Mouse (Mus musculus) kidney, adult 11 months (tissue): ENCODE measurements around the gene Tfap4.

Source experiments
- DNase-seq: peaks from one replicate; pipeline ENCODE4 v3.0.0; 2022

The Tfap4 gene

DNA sequence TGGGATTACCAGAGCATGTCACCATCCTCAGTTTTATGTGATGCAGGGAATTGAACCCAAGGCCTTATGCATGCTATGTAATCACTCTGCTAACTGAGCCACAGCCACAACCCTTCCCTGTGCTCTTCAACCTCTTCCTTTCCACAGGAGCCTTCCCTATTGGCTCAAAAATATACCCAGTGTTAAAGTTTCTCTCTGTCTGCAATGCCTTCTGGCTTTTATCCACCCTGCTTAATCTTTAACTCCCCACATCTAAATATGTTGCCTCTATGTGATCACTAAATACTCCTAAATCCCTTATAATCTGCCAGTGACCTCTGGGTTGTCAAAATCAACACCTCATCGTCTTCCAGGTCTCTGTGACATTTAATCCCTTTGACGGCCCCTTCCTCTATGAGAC is 41.7 kb downstream of the Tfap4 start:
- DNase-seq, result no peak

- DNase-seq, result no peak
Measured at GRCm38 (mm10) chr16:4514383-4514782, 45.3 kb downstream of the Tfap4 start.

- peak; percentile 48 for DNase-seq
Measured at GRCm38 (mm10) chr16:4512661-4513438, 46.8 kb downstream of the Tfap4 start.

- no peak for DNase-seq
Measured at GRCm38 (mm10) chr16:4511371-4511770, 48.3 kb downstream of the Tfap4 start.

DNA sequence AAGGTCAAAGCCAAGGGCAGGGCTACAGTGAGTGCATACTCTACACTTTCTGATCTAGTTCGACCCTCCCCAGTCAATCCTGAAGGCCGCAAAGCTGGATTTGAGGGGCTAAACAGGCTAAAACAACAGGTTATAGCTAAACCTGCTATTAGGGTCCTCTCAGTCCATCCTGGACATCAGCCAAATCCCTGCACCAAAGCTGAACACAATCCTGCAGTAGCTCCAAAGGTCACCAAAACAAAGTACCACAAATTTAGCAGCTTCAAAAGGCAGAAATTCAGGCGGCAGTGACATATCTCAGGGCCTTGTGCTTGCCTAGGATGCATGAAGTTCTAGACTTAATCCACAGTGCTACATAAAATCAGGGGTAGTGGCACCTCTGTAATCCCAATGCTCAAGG is 53.5 kb downstream of the Tfap4 start:
- DNase-seq, result peak; percentile 43

DNA sequence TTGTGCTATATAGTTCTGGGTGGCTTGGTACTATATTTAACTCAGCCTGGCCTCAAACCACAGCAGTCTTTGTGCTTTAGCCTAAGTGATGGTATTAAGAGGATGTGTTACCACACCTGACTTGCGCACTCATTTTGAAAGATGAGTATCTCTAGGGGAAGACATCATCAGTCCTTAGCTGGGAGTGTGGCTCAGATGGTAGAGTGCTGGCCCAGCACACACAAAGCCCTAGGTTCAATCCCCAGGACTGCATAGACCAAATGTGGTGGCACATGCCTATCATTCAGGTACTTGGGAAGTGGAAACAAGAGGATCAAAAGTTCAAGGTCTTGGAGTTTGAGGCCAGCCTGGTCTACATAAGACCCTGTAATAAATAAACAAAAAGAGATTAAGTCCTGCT is 56.2 kb downstream of the Tfap4 start:
- no peak for DNase-seq

GRCm38 (mm10) chr16:4502568-4502967 is 57.1 kb downstream of the Tfap4 start:
- DNase-seq, result no peak

DNA sequence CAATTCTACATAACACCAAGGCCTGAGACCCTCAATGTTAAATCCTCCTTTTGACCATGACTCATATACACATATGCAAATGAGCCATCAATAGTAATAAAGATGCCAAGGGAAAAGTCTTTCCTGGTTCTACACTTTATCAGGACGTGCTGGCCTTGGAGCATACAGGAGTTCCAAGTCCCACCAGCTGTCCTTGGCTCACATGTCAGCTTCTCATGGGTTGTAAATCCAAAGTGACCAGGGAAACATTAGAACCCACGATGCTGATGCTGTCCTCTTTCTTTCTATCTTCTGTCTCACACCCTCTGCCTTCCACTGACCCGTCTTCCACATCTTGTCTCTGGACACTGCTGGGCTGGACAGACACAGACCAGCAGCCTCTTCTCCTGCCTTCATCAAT is 58.0 kb downstream of the Tfap4 start:
- no peak for DNase-seq

GRCm38 (mm10) chr16:4500598-4501385 is 58.9 kb downstream of the Tfap4 start:
- peak; percentile 47 for DNase-seq

DNA sequence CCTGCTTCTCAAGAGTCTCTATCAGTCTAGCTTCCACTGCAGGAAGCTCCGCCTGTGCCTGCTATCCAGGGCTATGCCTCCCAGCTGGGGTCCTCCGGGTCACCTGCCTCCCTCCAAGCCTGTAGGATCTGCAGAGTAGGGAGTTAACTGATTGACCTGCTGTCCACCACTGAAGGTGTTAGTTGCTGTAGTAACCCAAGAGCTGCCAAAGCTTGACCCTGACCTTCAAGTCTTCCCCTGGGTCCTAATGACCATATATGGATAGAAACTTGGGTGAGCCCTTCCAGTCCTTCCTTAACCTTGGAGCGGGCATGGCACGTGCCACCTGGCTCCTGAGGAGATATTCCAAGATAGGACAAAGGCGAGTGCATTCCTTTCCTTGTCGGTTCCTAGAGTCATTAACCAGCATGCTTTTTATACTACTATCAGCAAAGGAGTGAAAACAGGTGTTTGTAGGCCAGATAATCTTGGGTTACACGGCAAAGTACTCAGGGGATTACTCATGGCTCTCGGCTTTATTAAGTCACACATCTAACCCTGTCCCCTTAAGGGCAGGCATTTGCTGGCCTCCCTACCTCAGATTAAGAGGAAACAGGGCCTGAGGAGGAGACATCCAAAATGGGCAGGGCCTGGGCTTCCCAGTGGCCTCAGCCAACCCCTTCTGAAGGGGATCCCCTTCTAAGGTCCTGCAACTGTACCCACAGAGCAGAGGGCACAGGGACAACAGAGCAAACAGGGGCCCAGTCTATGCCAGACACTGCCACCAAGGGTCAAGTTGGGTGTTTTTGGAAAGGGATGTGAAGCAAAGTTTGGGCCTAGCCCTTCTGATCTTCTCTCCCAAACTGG is 61.7 kb downstream of the Tfap4 start:
- peak; percentile 84 for DNase-seq

DNA sequence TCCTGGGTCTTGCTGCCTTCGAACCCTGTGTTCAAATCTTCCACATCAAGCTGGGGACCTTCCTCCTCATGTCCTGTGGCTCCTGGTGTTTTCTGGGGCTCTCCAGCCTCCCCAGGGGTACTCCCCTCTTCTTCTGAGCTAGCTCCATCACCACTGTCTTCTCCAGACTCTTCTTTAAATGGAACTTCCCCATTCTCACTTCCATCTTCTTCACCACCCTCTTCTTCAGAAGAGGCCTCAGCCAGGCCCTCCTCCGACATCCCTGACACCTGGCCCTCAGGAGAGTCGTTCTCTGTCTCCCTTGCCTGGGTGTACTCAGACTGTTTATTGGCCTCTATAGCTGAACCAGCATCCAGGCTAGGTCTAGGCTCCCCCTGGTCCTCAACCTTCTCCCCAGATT is 63.2 kb downstream of the Tfap4 start:
- DNase-seq, result no peak

GRCm38 (mm10) chr16:4495861-4496260 is 63.8 kb downstream of the Tfap4 start:
- peak; percentile 56 for DNase-seq
